Mouse (Mus musculus) 3134 (cell line): ENCODE data around the gene Mfsd11.
"Not testable (repeated sequence)": the region's sequence is repeated elsewhere in the genome, so short reads cannot be mapped to it uniquely, and the experiment has no call there.

Source experiments
- DNase-seq: peaks from one replicate; pipeline ENCODE4 v3.0.0-alpha.2; 2011; ENCODE audit warnings: low spot score; ENCODE audit not compliant: insufficient read length; ENCODE audit errors: extremely low read depth

Mfsd11 gene

DNA sequence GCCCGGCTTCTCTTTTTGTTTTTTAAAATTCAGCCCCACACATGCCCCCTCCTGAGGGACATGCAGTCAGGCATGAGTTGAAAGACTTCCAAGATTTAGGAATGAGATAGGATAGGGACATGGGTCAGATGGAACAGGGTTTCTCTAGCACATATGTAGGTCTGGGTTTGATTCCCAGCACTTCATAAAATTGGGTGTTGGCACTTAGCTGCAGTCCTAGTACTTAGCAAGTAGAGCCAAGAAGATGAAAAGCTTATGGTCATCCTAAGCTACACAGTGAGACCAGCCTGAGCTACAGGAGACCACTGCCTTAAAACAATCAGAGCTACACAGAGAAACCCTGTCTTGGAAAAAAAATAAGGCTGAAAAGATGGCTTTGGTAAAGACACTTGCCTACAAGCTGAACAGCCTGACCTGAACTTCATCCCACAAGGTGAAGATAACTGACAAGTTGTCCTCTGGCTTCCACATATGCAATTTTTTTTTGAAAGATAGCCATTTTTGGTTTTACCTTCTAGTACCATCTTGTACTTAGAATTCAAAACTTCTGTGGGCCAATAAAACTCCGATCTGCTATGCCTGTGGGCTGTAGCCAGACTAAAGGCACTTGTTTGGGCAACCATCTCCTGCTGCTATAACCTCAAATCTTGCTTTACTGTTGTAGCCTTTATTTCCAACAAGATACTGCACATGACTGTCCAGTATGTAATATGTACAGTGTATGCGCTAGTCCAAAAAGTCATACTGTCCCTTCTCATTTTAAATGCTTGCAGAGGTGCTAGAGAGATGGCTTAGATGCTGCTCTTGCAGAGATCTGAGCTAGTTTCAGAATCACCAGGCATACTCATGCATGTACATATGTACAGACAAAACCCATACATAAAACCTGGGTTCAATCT is 4.8 kb upstream of the Mfsd11 start:
- DNase-seq, result no peak

- DNase-seq, result no peak
These were observed 4.0 kb upstream of the Mfsd11 start for GRCm38 (mm10) chr11:116848086-116848876.

- DNase-seq, result not testable (repeated sequence)
These were observed 3.4 kb upstream of the Mfsd11 start for GRCm38 (mm10) chr11:116848877-116849178.

DNA sequence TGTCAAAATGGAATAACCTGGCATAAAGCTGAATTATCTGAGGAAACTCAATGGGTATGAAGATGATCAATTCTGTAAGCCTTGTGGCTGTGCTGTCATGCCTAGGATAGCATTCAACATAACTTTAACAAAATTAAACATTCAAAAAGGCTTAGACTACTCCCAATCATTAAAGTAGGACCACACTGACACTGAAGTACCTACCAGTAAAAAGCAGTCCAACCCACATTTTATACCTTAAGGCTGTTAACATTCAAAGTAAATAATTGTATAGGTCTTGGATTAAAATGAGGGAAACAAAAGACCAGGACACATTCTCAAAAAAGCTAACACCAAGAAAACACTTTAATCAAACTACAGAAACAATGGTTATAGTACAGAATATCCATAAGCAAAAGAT is 2.7 kb upstream of the Mfsd11 start:
- DNase-seq, result no peak

DNA sequence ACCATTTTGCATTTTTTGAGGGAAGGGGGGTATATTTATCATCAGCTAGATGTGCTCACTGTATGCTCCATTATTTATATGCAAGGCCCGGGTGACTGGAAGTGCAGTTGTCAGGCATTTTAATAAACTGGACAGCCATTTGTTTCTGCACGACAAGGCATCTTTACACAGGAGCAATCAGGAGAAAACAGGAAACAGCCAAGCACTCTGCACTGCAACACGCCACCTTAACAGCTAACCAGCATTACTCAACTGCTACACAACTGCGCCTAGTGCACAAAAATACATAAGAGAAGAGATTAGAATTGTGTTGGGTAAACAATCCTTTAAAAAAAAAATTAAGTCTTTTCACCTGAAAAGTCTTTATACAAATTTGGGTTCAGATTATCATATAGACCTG is 2.2 kb upstream of the Mfsd11 start:
- DNase-seq, result no peak

GRCm38 (mm10) chr11:116850833-116851477 is 1.3 kb upstream of the Mfsd11 start:
- DNase-seq, result no peak

DNA sequence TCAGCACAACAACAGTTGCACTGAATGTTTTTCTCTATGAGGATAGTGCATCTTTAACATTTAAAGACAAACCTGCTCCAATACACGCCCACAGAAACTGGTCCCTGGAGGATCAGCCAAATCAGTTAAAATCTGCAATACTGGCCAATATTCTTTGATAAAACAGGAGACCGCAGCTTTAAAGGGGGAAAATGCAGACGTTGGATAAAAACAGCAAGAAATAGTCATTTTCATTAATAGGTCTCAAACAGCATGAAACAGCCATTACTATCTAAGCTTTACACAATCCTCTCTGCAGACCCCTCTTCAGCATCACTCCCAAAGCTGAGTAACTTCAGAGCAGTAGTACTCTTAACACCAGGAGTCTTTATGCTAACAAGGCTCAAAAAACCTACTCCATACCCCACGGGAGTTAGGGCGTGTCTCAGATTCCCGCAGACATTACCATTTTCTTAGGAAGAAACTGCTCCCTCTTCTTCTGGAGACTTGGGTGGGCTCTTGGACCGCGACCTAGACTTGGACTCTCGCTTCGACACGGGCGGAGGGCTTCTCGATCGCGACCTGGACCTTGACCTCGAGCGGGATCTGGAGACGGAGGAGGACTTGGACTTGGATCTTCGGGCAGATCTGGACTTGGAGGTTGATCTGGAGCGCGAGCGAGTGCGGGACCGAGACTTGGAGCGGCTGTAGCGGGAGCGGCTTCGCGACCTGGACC is 507 bp upstream of the Mfsd11 start:
- no peak for DNase-seq

DNA sequence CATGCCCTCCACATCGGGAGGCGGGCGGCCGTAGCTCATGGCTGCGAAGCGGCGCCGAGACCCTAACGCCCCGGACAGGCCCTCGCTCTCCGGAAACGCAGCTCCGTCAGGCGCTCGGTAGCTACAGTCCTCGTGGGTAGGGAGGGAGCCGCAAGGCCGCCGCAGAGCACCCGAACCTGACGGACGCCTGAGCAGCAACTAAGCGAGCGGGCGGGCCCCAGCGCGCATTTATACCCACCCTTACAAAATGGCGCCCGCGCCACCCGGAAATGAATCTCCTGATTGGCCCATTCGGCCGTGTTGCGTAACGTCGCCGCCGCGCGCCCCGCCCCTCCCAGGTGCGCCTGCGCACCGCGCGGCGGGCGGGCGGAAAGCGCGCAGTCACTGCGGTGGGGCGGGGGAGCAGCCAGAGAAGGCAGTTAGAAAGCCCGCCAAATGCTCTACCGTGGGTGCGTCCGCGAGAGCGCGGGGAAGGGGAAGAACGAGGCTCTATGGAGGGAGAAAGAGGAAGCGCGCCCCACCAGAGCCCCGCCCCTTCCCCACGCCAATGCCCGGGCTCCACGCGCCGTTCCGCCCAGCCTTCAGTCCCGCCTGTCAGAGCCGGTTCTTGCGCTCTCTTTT is 761 bp downstream of the Mfsd11 start, which contains the start of gene Srsf2:
Gene Srsf2 (minus strand): TSS at position 204 of the 621 bp plus-strand sequence.
- DNase-seq, result peak; percentile 97

GRCm38 (mm10) chr11:116853512-116853928 is 1.3 kb downstream of the Mfsd11 start:
- peak; percentile 97 for DNase-seq

- DNase-seq, result no peak
These were observed 2.0 kb downstream of the Mfsd11 start for GRCm38 (mm10) chr11:116854279-116854678.

GRCm38 (mm10) chr11:116857183-116857850 is 5.1 kb downstream of the Mfsd11 start:
- DNase-seq, result no peak

GRCm38 (mm10) chr11:116864444-116864843 is 12.2 kb downstream of the Mfsd11 start:
- no peak for DNase-seq

DNA sequence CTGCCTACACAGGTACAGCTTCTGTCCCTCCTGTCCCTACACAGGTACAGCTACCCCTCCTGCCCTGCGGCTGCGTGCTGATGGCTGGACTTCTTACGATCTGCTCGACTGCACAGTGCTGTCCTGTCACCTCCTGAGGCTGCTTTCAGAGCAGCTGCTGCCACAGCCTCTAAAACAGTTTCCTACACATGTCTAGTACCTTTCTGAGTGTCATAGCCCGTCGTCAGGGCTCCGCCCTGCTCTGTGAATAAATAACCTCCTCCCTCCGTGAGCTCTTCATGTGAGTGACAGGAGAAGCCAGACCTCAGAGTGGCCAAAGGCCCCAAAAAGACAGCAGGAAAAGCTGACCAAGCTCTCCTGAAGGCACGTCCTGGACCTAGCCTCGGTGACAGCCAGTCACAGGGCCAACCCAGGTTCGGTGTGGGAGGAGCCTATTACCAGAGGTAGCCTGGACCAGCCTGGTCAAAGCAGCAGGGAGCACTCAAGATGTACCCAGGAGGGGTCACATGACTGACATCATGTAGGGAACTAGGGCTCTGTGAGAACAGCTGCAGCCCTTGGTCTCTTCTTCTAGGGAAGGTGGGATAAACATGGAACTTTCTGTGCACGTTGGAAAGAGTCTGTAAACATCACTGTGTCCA is 13.8 kb downstream of the Mfsd11 start:
- DNase-seq, result no peak

- DNase-seq, result no peak
These were observed 15.9 kb downstream of the Mfsd11 start for GRCm38 (mm10) chr11:116868129-116868528.

DNA sequence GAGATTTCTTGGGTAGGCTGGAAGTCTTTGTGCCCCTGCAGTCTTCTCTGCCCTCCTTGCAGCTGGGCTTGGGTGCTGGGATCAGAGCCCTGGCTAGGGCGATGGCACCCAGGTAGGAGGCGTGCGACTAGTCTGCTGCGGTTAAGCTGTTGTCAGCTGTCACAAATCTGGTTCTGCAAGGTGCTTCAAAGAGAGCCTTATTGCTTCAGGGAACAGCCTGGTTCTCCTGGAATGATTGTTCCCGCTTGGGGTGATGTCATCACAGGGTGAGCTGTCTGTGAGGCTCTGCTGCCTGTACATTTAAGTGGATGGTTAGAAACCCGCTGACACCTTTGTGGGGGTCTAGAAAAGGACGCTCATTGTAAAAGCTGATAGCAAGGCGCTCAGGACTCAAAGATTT is 17.0 kb downstream of the Mfsd11 start:
- no peak for DNase-seq

GRCm38 (mm10) chr11:116869641-116870040 is 17.4 kb downstream of the Mfsd11 start:
- DNase-seq, result no peak

DNA sequence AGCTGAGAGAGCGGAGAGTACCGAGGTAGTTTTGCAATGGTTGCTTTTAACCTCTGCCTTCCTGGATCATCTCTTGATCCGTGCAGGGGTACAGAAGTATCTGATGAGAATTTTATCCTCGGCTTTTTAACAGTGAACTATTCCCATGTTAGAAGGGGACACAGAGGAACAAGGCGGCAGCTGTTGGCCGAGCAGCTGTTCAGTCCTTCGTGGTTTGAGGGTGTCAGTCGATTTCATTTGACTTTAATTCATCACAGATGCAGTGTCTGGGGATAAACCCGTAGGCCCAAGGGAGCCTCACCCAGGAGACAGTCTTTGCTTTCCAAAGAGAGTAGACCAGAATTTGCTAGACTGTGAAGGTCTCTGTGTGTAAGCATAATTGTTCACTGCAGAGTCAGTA is 19.3 kb downstream of the Mfsd11 start:
- no peak for DNase-seq

GRCm38 (mm10) chr11:116873987-116874386 is 21.7 kb downstream of the Mfsd11 start:
- no peak for DNase-seq

DNA sequence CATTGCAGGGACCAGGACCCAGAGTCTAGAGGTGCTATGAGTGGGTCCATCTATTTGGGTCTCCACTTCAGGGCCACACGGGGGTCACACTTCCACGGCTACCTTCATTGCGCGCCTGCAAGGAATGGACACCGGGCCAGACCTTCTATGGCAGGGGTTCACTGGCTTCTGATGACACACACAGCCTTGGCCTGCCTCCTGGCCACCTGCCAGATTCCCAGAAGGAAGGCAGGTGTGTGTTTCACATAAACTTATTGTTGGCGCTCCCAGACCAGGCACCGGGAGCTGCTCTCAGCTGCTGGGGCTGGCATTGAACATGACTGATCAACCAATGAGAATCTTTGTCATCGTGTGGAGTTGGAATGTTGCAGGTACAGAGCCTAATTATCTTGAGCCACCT is 26.2 kb downstream of the Mfsd11 start:
- no peak for DNase-seq
